Mouse (Mus musculus): Measurements from ENCODE around the gene Vmn2r71.

The Vmn2r71 gene

GRCm38 (mm10) chr7:85562787-85563186 is at the start of gene Vmn2r71:
TSS of gene Vmn2r71 (plus strand) at chr7:85563087.
- no peak for DNase-seq (ENCODE audit: extremely low spot score, low spot score)

GRCm38 (mm10) chr7:85542108-85542507 is 20.8 kb upstream of the Vmn2r71 start:
- DNase-seq (ENCODE audit: extremely low spot score, low spot score), result no peak

GRCm38 (mm10) chr7:85543118-85543517 is 19.8 kb upstream of the Vmn2r71 start:
- DNase-seq (ENCODE audit: extremely low spot score, low spot score), result no peak

GRCm38 (mm10) chr7:85569092-85569491 is 6.2 kb downstream of the Vmn2r71 start, which contains the start of gene Vmn2r70:
TSS of gene Vmn2r70 (minus strand) at chr7:85569192.
- no peak for DNase-seq (ENCODE audit: extremely low spot score, low spot score)

Measured in neural tube, embryonic 10.5 days (tissue).